Mouse (Mus musculus) hindbrain, embryonic 14.5 days (tissue): ENCODE measurements around the gene Olfr839-ps1. TPM values are rescaled to one million over a fixed set of nuclear protein-coding genes. Genes with fewer than 3 reads are reported as not detected.

Experiments used
- ATAC-seq: fragments of 200-750 bp; cut with Nextera tagmentation; 2 replicates; pipeline ENCODE4 v1.8.0; 2017; ENCODE audit warnings: moderate number of reproducible peaks, mild to moderate bottlenecking, moderate TSS enrichment, moderate library complexity; ENCODE audit not compliant: low FRiP score
- DNase-seq: peaks from one replicate; pipeline ENCODE4 v3.0.0-alpha.2; 2015; ENCODE audit warnings: low spot score
- H3K27ac ChIP-seq: fragments of 300-500 bp; sonication (generic); 2 replicates; pipeline ENCODE4 v1.5.1; 2014; ENCODE audit warnings: mild to moderate bottlenecking, moderate library complexity
- H3K27me3 ChIP-seq: fragments of 300-500 bp; sonication (generic); 2 replicates; pipeline ENCODE4 v1.6.1; 2014; ENCODE audit warnings: mild to moderate bottlenecking, low read length, mixed read lengths; ENCODE audit not compliant: control insufficient read depth, insufficient read depth
- H3K36me3 ChIP-seq: fragments of 300-500 bp; sonication (generic); replicated peaks from 2 replicates; pipeline ENCODE4 v1.6.1; 2014; ENCODE audit not compliant: control insufficient read depth, insufficient read depth
- H3K4me1 ChIP-seq: fragments of 300-500 bp; sonication (generic); replicated peaks from 2 replicates; pipeline ENCODE4 v1.6.1; 2014; ENCODE audit warnings: antibody characterized with exemption, low read length, mixed read lengths; ENCODE audit not compliant: control insufficient read depth, insufficient read depth
- H3K4me2 ChIP-seq: fragments of 300-500 bp; sonication (generic); replicated peaks from 2 replicates; pipeline ENCODE4 v1.6.1; 2014; ENCODE audit warnings: mild to moderate bottlenecking, moderate library complexity
- H3K4me3 ChIP-seq: fragments of 300-500 bp; sonication (generic); replicated peaks from 2 replicates; pipeline ENCODE4 v1.5.1; 2014; ENCODE audit warnings: mild to moderate bottlenecking, low read length
- H3K9ac ChIP-seq: fragments of 300-500 bp; sonication (generic); 2 replicates; pipeline ENCODE4 v1.6.1; 2014
- H3K9me3 ChIP-seq: fragments of 300-500 bp; sonication (generic); 2 replicates; pipeline ENCODE4 v1.6.1; 2016; ENCODE audit warnings: low read length; ENCODE audit not compliant: control insufficient read depth
- WGBS: fragments of 180-500 bp; shearing (Covaris S2); extraction: QIAGEN DNeasy Blood & Tissue Kit; methylation state at CpG from one replicate; pipeline ENCODE4 v1.1.7; 2014; 5-methylcytosine and 5-hydroxymethylcytosine counted together
- polyA plus RNA-seq: library from polyadenylated mRNA; unstranded; fragments of >200 nt; fragmentation: Nextera tagmentation; extraction: Ambion mirVana; gene quantifications from 2 replicates; pipeline ENCODE4 v1.2.1, GENCODE M21; 2014

The Olfr839-ps1 gene
- not detected in 2 replicates for polyA plus RNA-seq

DNA sequence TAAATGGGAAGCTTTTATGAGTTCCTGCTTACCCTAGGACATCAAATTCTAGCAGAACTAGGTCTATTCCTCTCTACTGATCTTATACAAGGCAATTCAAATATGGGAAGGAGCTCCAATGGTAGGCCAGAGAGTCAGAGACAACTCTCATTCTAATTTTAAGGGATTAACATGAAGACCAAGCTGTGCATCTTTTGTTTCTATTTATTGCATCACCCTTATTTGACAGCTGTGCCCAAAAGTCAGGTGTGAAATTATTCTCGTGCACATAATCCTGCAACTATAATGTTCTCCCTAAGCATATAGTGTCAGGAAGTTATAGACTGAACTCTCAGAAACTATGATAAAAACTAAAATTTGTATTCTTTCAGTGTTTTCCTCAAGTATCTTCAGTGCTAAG is at the start of gene Olfr839-ps1:
Gene Olfr839-ps1 (minus strand): TSS at position 101 of the 400 bp plus-strand sequence.
- no peaks in the 10 kb centered on the region for H3K36me3 ChIP-seq
- H3K4me2 ChIP-seq = no peak within 1 kb of the TSS
- no peak within 1 kb of the TSS for H3K9ac ChIP-seq
- H3K27ac ChIP-seq = no peak within 1 kb of the TSS
- DNase-seq (no peak), ATAC-seq (no peak)
- 85% methylated on average over 1 of the region's 1 CpGs for WGBS
- H3K27me3 ChIP-seq = no peaks in the 10 kb centered on the region
- no peak within 1 kb of the TSS for H3K4me3 ChIP-seq
- H3K4me1 ChIP-seq = no peaks in the 10 kb centered on the region
- H3K9me3 ChIP-seq = peaks cover 23% of the 10 kb centered on the region

DNA sequence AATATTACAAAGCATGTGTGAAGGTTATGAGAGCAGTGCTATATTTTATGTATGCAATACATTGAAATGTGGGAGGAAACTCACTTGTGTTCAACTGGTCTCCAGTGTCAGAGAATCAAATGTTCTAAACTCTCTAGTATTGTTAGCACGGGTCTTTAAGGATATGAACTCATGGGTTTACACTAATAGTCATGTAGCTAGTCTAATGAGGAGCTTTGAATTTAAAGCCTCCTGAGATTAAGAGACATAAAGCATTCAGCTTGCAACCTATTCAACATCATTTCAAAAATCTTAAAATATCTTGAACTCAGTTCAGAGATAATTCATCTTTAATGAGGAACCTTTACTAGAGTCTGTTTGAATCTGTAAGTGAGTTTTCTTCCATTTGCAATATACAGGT is 41.1 kb downstream of the Olfr839-ps1 start, which contains the start of gene Olfr837:
Gene Olfr837 (plus strand): TSS at position 301 of the 400 bp plus-strand sequence.
- H3K9ac ChIP-seq = no peak within 1 kb of the TSS
- H3K27me3 ChIP-seq = no peaks in the 10 kb centered on the region
- ATAC-seq (no peak), DNase-seq (no peak)
- H3K36me3 ChIP-seq = no peaks in the 10 kb centered on the region
- no peaks in the 10 kb centered on the region for H3K4me1 ChIP-seq
- H3K27ac ChIP-seq = no peak within 1 kb of the TSS
- WGBS = 80% methylated on average over 1 of the region's 1 CpGs
- H3K4me3 ChIP-seq = no peak within 1 kb of the TSS
- peaks cover 15% of the 10 kb centered on the region; the same call in 1 of the 2 replicates for H3K9me3 ChIP-seq
- H3K4me2 ChIP-seq = no peak within 1 kb of the TSS

DNA sequence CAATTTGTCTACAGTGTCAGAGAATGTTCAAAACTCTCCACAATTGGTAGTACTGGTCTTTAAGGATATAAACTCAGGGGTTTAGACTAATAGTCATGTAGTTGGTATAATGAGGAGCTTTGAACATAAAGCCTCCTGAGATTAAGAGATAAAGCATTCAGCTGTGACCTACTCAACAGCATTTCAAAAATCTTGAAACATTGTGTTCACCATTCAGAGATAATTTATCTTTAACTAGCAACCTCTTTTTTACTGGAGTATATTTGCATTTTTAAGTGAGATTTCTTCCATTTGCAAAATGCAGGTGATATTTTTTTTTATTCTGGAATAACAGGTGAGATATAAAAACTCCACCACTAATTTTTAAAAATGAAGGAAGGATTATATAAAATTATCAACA is 57.0 kb downstream of the Olfr839-ps1 start, which contains the start of gene Olfr836:
Gene Olfr836 (plus strand): TSS at position 301 of the 400 bp plus-strand sequence.
- ATAC-seq = no peak
- H3K4me1 ChIP-seq = no peaks in the 10 kb centered on the region
- H3K36me3 ChIP-seq = no peaks in the 10 kb centered on the region
- H3K4me2 ChIP-seq = no peak within 1 kb of the TSS
- no peak within 1 kb of the TSS for H3K4me3 ChIP-seq
- DNase-seq = no peak
- H3K27ac ChIP-seq = no peak within 1 kb of the TSS
- H3K9me3 ChIP-seq = 0 out of 2 replicates have a peak, but pooled peaks cover 6% of the 10 kb centered on the region
- no peak within 1 kb of the TSS for H3K9ac ChIP-seq
- H3K27me3 ChIP-seq = no peaks in the 10 kb centered on the region

Other genes with a start within 250 kb of the Olfr839-ps1 start
- gene Olfr832, start 240.2 kb downstream of the Olfr839-ps1 start, polyA plus RNA-seq = not detected in 2 replicates
- not detected in 2 replicates for gene Olfr834, start 189.3 kb downstream of the Olfr839-ps1 start, polyA plus RNA-seq
- not detected in 2 replicates for gene Olfr835, start 144.6 kb downstream of the Olfr839-ps1 start, polyA plus RNA-seq
- gene Olfr836, start 56.9 kb downstream of the Olfr839-ps1 start, polyA plus RNA-seq = not detected in 2 replicates
- not detected in 2 replicates for gene Olfr837, start 41.0 kb downstream of the Olfr839-ps1 start, polyA plus RNA-seq
- not detected in 2 replicates for gene Olfr843, start 74.7 kb upstream of the Olfr839-ps1 start, polyA plus RNA-seq
- not detected in 2 replicates for gene Olfr844, start 139.0 kb upstream of the Olfr839-ps1 start, polyA plus RNA-seq
- not detected in 2 replicates for gene Olfr845, start 159.1 kb upstream of the Olfr839-ps1 start, polyA plus RNA-seq
- not detected in 2 replicates for gene Olfr846, start 186.7 kb upstream of the Olfr839-ps1 start, polyA plus RNA-seq
- gene Olfr847, start 201.4 kb upstream of the Olfr839-ps1 start, polyA plus RNA-seq = not detected in 2 replicates